Mouse (Mus musculus): ENCODE data around the gene Fhl4. TPM values are rescaled to one million over a fixed set of nuclear protein-coding genes. Genes with fewer than 3 reads are reported as not detected.

Gene Fhl4
- total RNA-seq, 2 experiments from 2014 or later: 0.32 to 0.53 TPM

Other genes with a start within 250 kb of the Fhl4 start
- 10 to 100 TPM; 22.3 to 26.9 TPM for gene Ric8b, start 184.9 kb downstream of the Fhl4 start, total RNA-seq (2021)
- 10 to 100 TPM; 25.2 to 29.8 TPM for gene Tmem263, start 132 bp upstream of the Fhl4 start, total RNA-seq (2021)
- gene Mterf2, start 25.5 kb upstream of the Fhl4 start, total RNA-seq (2021): 10 to 100 TPM in 1 of 2 experiments, 1 to 10 TPM in 1; 9.2 to 10.8 TPM
- 10 to 100 TPM; 18.4 to 20.9 TPM for gene Cry1, start 82.6 kb upstream of the Fhl4 start, total RNA-seq (2021)

All from heart, postnatal 10 days (tissue).